Mouse (Mus musculus): ENCODE results near the gene Rps27. TPM values are rescaled to one million over a fixed set of nuclear protein-coding genes. Genes with fewer than 3 reads are reported as not detected.

Rps27 gene
- polyA plus RNA-seq, 1 experiment, result 4,707 TPM

GRCm38 (mm10) chr3:90190859-90191510 is 22.5 kb downstream of the Rps27 start:
- TF ChIP-seq CEBPB (IDR thresholded peaks at IDR 0.05; ENCODE audit: low read depth) (no peak), FOSL1 (IDR thresholded peaks at IDR 0.05; ENCODE audit: insufficient read depth, low read length, poor library complexity, severe bottlenecking) (no peak), CTCF (IDR thresholded peaks at IDR 0.05; ENCODE audit: control insufficient read depth, insufficient read depth, insufficient read length) (no peak), MYOD1 (IDR thresholded peaks at IDR 0.05; ENCODE audit: control insufficient read depth, insufficient read length, low read depth) (no peak)
- H3ac ChIP-seq (ENCODE audit: control insufficient read depth, insufficient read length, low read depth), result no peak overlapping the region
- no peaks in the 10 kb centered on the region for H3K36me3 ChIP-seq (ENCODE audit: control insufficient read depth, insufficient read depth)
- no peaks in the 10 kb centered on the region for H3K27me3 ChIP-seq (ENCODE audit: control insufficient read depth, insufficient read depth, insufficient read length)
- no peak overlapping the region for H3K4me3 ChIP-seq (ENCODE audit: insufficient read depth, poor library complexity, severe bottlenecking)
- H3K79me2 ChIP-seq (ENCODE audit: control insufficient read depth, insufficient read depth), result no peaks in the 10 kb centered on the region
- H3K79me3 ChIP-seq (ENCODE audit: low read depth), result no peaks in the 10 kb centered on the region

- Histone ChIP-seq H3K4me3 (ENCODE audit: insufficient read depth, poor library complexity, severe bottlenecking) (no peak overlapping the region), H3K79me3 (ENCODE audit: low read depth) (no peaks in the 10 kb centered on the region), H3K27me3 (ENCODE audit: control insufficient read depth, insufficient read depth, insufficient read length) (no peaks in the 10 kb centered on the region), H3ac (ENCODE audit: control insufficient read depth, insufficient read length, low read depth) (no peak overlapping the region), H3K79me2 (ENCODE audit: control insufficient read depth, insufficient read depth) (no peaks in the 10 kb centered on the region), H3K36me3 (ENCODE audit: control insufficient read depth, insufficient read depth) (no peaks in the 10 kb centered on the region)
- TF ChIP-seq CEBPB (IDR thresholded peaks at IDR 0.05; ENCODE audit: low read depth) (no peak), MYOG (IDR thresholded peaks at IDR 0.05; ENCODE audit: control insufficient read depth, extremely low read depth, insufficient read length) (no peak), USF1 (IDR thresholded peaks at IDR 0.05; ENCODE audit: low read depth) (no peak), MYOD1 (IDR thresholded peaks at IDR 0.05; ENCODE audit: control insufficient read depth, insufficient read length, low read depth) (no peak), MAX (IDR thresholded peaks at IDR 0.05) (no peak), FOSL1 (IDR thresholded peaks at IDR 0.05; ENCODE audit: insufficient read depth, low read length, poor library complexity, severe bottlenecking) (no peak), CTCF (IDR thresholded peaks at IDR 0.05; ENCODE audit: control insufficient read depth, insufficient read depth, insufficient read length) (no peak)
Measured at GRCm38 (mm10) chr3:90183581-90183980, 29.9 kb downstream of the Rps27 start.

DNA sequence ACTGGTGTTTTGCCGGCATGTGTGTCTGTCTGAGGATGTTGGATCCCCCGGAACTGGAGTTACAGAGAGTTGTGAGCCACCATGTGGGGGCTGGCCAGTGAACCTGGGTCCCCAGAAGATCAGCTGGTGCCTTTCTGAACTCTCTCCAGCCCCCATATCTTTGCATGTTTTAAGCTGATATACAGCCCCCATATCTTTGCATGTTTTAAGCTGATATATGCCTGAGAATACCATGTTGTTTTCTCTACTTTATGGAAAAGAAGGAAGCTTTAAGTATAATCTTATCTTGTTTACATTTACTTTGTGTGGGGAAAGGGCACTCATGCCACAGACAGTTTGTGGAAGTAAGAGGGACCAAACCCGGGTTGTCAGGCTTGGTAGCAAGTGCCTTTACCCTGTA is 33.9 kb downstream of the Rps27 start:
- no peaks in the 10 kb centered on the region for H3K27me3 ChIP-seq (ENCODE audit: control insufficient read depth, insufficient read depth, insufficient read length)
- no peaks in the 10 kb centered on the region for H3K79me3 ChIP-seq (ENCODE audit: low read depth)
- H3ac ChIP-seq (ENCODE audit: control insufficient read depth, insufficient read length, low read depth), result no peak overlapping the region
- TF ChIP-seq USF1 (IDR thresholded peaks at IDR 0.05; ENCODE audit: low read depth) (no peak), MYOD1 (IDR thresholded peaks at IDR 0.05; ENCODE audit: control insufficient read depth, insufficient read length, low read depth) (no peak), FOSL1 (IDR thresholded peaks at IDR 0.05; ENCODE audit: insufficient read depth, low read length, poor library complexity, severe bottlenecking) (no peak), CTCF (IDR thresholded peaks at IDR 0.05; ENCODE audit: control insufficient read depth, insufficient read depth, insufficient read length) (no peak), CEBPB (IDR thresholded peaks at IDR 0.05; ENCODE audit: low read depth) (no peak), MAX (IDR thresholded peaks at IDR 0.05) (no peak), MYOG (IDR thresholded peaks at IDR 0.05; ENCODE audit: control insufficient read depth, extremely low read depth, insufficient read length) (no peak)
- H3K36me3 ChIP-seq (ENCODE audit: control insufficient read depth, insufficient read depth), result no peaks in the 10 kb centered on the region
- H3K4me3 ChIP-seq (ENCODE audit: insufficient read depth, poor library complexity, severe bottlenecking), result no peak overlapping the region
- H3K79me2 ChIP-seq (ENCODE audit: control insufficient read depth, insufficient read depth), result no peaks in the 10 kb centered on the region

Other genes with a start within 250 kb of the Rps27 start
- 296 TPM for gene Hax1, start 214.9 kb downstream of the Rps27 start, polyA plus RNA-seq (2012; fragmentation: generic; extraction: Trizol)
- gene 4933434E20Rik, start 162.0 kb downstream of the Rps27 start, polyA plus RNA-seq (2012; fragmentation: generic; extraction: Trizol), result 67.6 TPM
- gene Ubap2l, start 161.0 kb downstream of the Rps27 start, polyA plus RNA-seq (2012; fragmentation: generic; extraction: Trizol), result 110 TPM
- 341 TPM for gene Tpm3, start 141.0 kb downstream of the Rps27 start, polyA plus RNA-seq (2012; fragmentation: generic; extraction: Trizol)
- gene Nup210l, start 109.5 kb downstream of the Rps27 start, polyA plus RNA-seq (2012; fragmentation: generic; extraction: Trizol), result 0.47 TPM
- 28.2 TPM for gene Rab13, start within 50 bp of the Rps27 start, polyA plus RNA-seq (2012; fragmentation: generic; extraction: Trizol)
- gene Jtb, start 17.9 kb upstream of the Rps27 start, polyA plus RNA-seq (2012; fragmentation: generic; extraction: Trizol), result 36.1 TPM
- gene Creb3l4, start 29.9 kb upstream of the Rps27 start, polyA plus RNA-seq (2012; fragmentation: generic; extraction: Trizol), result 0.06 TPM
- gene Slc39a1, start 34.5 kb upstream of the Rps27 start, polyA plus RNA-seq (2012; fragmentation: generic; extraction: Trizol), result 82.1 TPM
- gene Crtc2, start 40.5 kb upstream of the Rps27 start, polyA plus RNA-seq (2012; fragmentation: generic; extraction: Trizol), result 25.7 TPM
- 2.6 TPM for gene Dennd4b, start 51.5 kb upstream of the Rps27 start, polyA plus RNA-seq (2012; fragmentation: generic; extraction: Trizol)
- gene Gatad2b, start 79.5 kb upstream of the Rps27 start, polyA plus RNA-seq (2012; fragmentation: generic; extraction: Trizol), result 14.2 TPM
- gene Slc27a3, start 176.3 kb upstream of the Rps27 start, polyA plus RNA-seq (2012; fragmentation: generic; extraction: Trizol), result 8.6 TPM
- 39.3 TPM for gene Ints3, start 220.0 kb upstream of the Rps27 start, polyA plus RNA-seq (2012; fragmentation: generic; extraction: Trizol)

Data from C2C12 (cell line).